Mouse (Mus musculus) embryonic facial prominence, embryonic 10.5 days (tissue): Measurements from ENCODE around the gene Smg8. TPM values are rescaled to one million over a fixed set of nuclear protein-coding genes. Genes with fewer than 3 reads are reported as not detected.

Experiments
- microRNA counts: library from miRNA; unstranded; fragments of <30 nt; microRNA quantifications from one replicate; lab custom pipeline; 2017
- microRNA-seq: library from miRNA; unstranded; fragments of <30 nt; microRNA quantifications from one replicate; pipeline ENCODE4, GENCODE M21; 2017
- polyA plus RNA-seq: library from polyadenylated mRNA; unstranded; fragments of >200 nt; fragmentation: Nextera tagmentation; extraction: Ambion mirVana; gene quantifications from 2 replicates; pipeline ENCODE4 v1.2.1, GENCODE M21; 2016

The Smg8 gene
- polyA plus RNA-seq, 1 experiment from 2014 or later = 28.3 TPM

MicroRNAs within 50 kb of the gene (microRNA counts, 519-probe panel; counts per million panel counts)
- 6,428 counts per million, percentile 96 among the panel's probes with 10 or more counts for microRNA mmu-miR-301a (lab: Ali Mortazavi, UCI)

Small RNA genes within 50 kb of the gene (microRNA-seq; reads per million reads assigned to microRNA genes)
- gene Mir301 = 1,591 reads per million, percentile 78 among the genes with 10 or more reads in this experiment

Other genes starting within 250 kb of the Smg8 start
- gene Ypel2, start 93.1 kb downstream of the Smg8 start, polyA plus RNA-seq = 4.2 and 5.4 TPM in 2 replicates
- 33.7 and 37.3 TPM in 2 replicates for gene Gdpd1, start 12.7 kb downstream of the Smg8 start, polyA plus RNA-seq
- 17.5 and 17.9 TPM in 2 replicates for gene Prr11, start 21.9 kb upstream of the Smg8 start, polyA plus RNA-seq
- gene Ska2, start 22.5 kb upstream of the Smg8 start, polyA plus RNA-seq = 105 and 111 TPM in 2 replicates
- gene Trim37, start 40.3 kb upstream of the Smg8 start, polyA plus RNA-seq = 49.1 and 52.1 TPM in 2 replicates